Mouse (Mus musculus) limb, embryonic 13.5 days (tissue): ENCODE results near the gene Fars2. TPM values are rescaled to one million over a fixed set of nuclear protein-coding genes. Genes with fewer than 3 reads are reported as not detected.
"Not testable (repeated sequence)": the region's sequence is repeated elsewhere in the genome, so short reads cannot be mapped to it uniquely, and the experiment has no call there.

ENCODE experiments used
- ATAC-seq: fragments of 200-750 bp; cut with Nextera tagmentation; 2 replicates; pipeline ENCODE4 v1.8.0; 2017; ENCODE audit warnings: low read depth, moderate number of reproducible peaks, moderate TSS enrichment; ENCODE audit not compliant: low FRiP score
- H3K27ac ChIP-seq: fragments of 300-500 bp; sonication (generic); 2 replicates; pipeline ENCODE4 v1.5.1; 2015; ENCODE audit warnings: inconsistent platforms, mild to moderate bottlenecking, moderate library complexity
- H3K27me3 ChIP-seq: fragments of 300-500 bp; sonication (generic); 2 replicates; pipeline ENCODE4 v1.6.1; 2015; ENCODE audit warnings: mild to moderate bottlenecking, inconsistent platforms
- H3K36me3 ChIP-seq: fragments of 300-500 bp; sonication (generic); 2 replicates; pipeline ENCODE4 v1.6.1; 2015; ENCODE audit warnings: inconsistent platforms, mild to moderate bottlenecking, moderate library complexity
- H3K4me1 ChIP-seq: fragments of 300-500 bp; sonication (generic); 2 replicates; pipeline ENCODE4 v1.6.1; 2015; ENCODE audit warnings: inconsistent platforms
- H3K4me2 ChIP-seq: fragments of 300-500 bp; sonication (generic); replicated peaks from 2 replicates; pipeline ENCODE4 v1.6.1; 2015; ENCODE audit warnings: inconsistent platforms, mild to moderate bottlenecking, moderate library complexity
- H3K4me3 ChIP-seq: fragments of 300-500 bp; sonication (generic); 2 replicates; pipeline ENCODE4 v1.5.1; 2015; ENCODE audit warnings: moderate library complexity, mild to moderate bottlenecking, inconsistent platforms
- H3K9ac ChIP-seq: fragments of 300-500 bp; sonication (generic); 2 replicates; pipeline ENCODE4 v1.6.1; 2015; ENCODE audit warnings: mild to moderate bottlenecking, inconsistent platforms
- H3K9me3 ChIP-seq: fragments of 300-500 bp; sonication (generic); 2 replicates; pipeline ENCODE4 v1.6.1; 2016; ENCODE audit warnings: inconsistent platforms
- WGBS: fragments of 180-500 bp; shearing (Covaris S2); methylation state at CpG from one replicate; pipeline ENCODE4 v1.1.7; 2015; 5-methylcytosine and 5-hydroxymethylcytosine counted together
- polyA plus RNA-seq: library from polyadenylated mRNA; unstranded; fragments of >200 nt; fragmentation: Nextera tagmentation; extraction: Ambion mirVana; gene quantifications from 2 replicates; pipeline ENCODE4 v1.2.1, GENCODE M21; 2015

Gene Fars2
- polyA plus RNA-seq, 1 experiment from 2014 or later: 35.1 TPM

DNA sequence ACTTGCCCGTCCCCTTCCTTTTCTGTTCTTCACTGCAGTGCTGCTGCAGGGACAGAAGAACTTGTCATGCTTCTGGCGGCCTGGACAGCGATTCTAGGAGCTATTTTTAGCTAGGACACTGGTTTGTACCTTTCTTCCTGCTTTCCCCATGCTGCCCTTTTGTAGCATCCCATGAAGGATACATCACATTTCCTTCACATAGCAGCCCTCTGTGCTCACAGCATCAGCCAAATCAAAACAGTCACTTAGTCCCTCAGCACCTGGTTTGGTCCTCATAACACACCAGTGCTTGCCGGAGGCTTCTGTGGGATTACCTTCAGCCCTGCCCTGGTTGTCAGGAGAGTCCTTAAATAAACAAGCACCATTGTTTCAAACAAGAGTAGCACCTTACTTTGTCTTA, 299.3 kb downstream of the Fars2 start:
- Histone ChIP-seq H3K27me3 (no peaks in the 10 kb centered on the region), H3K4me3 (no peak overlapping the region), H3K4me2 (no peak overlapping the region), H3K36me3 (no peaks in the 10 kb centered on the region), H3K27ac (no peak overlapping the region), H3K9ac (no peak overlapping the region), H3K9me3 (no peaks in the 10 kb centered on the region), H3K4me1 (no peaks in the 10 kb centered on the region)
- ATAC-seq: no peak
- WGBS: 64% methylated on average over 4 of the region's 4 CpGs

DNA sequence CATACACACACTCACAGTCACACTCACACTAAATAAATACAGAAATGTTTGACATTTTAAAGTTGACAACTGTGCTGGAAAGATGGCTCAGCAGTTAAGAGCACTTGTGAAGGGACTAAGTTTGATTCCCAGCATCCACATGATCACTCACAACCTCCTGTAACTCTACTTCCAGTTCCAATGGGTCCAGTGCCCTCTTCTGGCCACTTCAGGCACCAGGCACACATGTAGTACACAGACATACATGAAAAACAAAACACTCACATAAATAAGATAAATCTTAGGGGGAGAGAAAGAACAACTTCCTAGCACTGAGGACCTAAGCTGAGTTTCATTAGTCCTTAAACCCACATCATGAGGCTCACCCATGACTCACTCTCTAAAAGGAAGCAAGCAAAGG, 302.1 kb downstream of the Fars2 start:
- Histone ChIP-seq H3K4me2 (no peak overlapping the region), H3K9me3 (peaks cover 3% of the 10 kb centered on the region; the same call in 1 of the 2 replicates), H3K36me3 (no peaks in the 10 kb centered on the region), H3K27ac (no peak overlapping the region), H3K4me1 (no peaks in the 10 kb centered on the region), H3K4me3 (no peak overlapping the region), H3K27me3 (no peaks in the 10 kb centered on the region), H3K9ac (no peak overlapping the region)
- ATAC-seq: no peak

DNA sequence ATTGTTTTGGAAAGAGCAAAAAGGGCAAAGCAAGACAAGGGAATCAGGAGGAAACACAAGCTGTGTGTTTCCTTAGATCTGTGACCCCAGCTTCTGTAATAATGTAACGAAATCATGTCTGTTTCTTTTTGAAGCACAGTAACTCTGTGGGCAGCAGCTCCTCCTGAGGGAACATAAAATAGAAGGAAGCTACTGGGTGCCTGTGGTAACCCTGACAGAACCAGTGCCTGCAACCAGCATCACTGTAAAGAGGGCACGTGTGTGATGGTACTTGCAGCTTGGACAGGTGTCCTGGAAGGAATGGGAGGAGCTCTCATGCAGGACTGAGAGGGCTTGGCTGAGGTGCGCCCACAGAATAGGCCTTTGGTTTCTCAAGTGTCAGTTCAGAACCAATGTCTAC, 305.2 kb downstream of the Fars2 start:
- H3K27me3 ChIP-seq: no peaks in the 10 kb centered on the region
- WGBS: 81% methylated on average over 3 of the region's 3 CpGs

DNA sequence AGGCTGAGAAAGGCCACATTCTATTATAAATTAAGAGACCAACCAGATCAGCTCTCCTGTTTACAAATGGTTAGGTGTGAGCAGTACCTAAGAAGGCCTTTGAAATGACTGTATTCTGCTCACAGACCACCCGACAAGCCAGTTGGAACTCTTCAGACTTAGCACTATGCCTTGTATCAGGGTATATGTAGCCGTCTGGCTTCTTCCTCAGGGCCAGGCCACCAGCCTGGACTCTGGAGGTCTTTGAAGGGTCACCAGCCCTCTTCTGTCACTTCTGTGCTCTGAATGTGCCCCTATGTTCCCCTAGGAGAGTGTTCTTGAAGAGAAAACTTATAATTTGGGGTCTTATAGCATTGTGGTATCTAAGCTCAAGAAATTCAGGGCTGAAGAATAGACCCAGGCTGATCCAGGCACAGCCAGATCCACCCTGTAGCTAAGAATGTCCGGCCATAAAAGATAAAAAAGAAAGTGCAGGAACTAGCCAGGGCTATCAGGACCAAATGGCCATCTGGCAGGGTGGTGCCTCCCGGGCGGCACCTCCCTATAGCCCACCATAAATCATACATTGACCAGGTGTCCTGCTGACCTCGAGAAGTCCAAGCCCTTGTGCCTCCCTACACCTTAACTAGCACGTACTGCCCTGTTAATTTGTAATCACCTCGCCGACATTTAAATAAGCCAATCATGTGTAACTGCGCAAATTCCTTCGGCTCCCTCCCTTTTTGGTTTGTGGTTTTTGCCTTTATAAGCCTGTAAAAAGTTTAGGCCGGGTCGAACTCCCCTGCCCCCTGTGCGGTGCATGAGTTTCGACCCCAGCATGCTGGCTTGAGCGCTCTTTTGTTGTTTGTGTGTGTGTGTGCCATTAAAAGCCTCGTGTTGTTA, 308.9 kb downstream of the Fars2 start:
- not testable (repeated sequence) for H3K27ac ChIP-seq, ATAC-seq, H3K9me3 ChIP-seq, H3K27me3 ChIP-seq, H3K4me3 ChIP-seq, H3K9ac ChIP-seq, H3K36me3 ChIP-seq
- H3K4me1 ChIP-seq: peaks cover 12% of the 10 kb centered on the region
- 15% methylated on average over 17 of the region's 17 CpGs for WGBS
- 0 out of 2 replicates have a peak overlapping the region, but pooled peaks have one; percentile 11 for H3K4me2 ChIP-seq

More for the DNA sequence above, 305.2 kb downstream of the Fars2 start:
- H3K4me3 ChIP-seq: no peak overlapping the region
- H3K4me2 ChIP-seq: no peak overlapping the region
- H3K9me3 ChIP-seq: peaks cover 5% of the 10 kb centered on the region; the same call in 1 of the 2 replicates
- H3K27ac ChIP-seq: no peak overlapping the region
- peaks cover 8% of the 10 kb centered on the region for H3K4me1 ChIP-seq
- no peak for ATAC-seq
- H3K9ac ChIP-seq: no peak overlapping the region
- H3K36me3 ChIP-seq: no peaks in the 10 kb centered on the region

DNA sequence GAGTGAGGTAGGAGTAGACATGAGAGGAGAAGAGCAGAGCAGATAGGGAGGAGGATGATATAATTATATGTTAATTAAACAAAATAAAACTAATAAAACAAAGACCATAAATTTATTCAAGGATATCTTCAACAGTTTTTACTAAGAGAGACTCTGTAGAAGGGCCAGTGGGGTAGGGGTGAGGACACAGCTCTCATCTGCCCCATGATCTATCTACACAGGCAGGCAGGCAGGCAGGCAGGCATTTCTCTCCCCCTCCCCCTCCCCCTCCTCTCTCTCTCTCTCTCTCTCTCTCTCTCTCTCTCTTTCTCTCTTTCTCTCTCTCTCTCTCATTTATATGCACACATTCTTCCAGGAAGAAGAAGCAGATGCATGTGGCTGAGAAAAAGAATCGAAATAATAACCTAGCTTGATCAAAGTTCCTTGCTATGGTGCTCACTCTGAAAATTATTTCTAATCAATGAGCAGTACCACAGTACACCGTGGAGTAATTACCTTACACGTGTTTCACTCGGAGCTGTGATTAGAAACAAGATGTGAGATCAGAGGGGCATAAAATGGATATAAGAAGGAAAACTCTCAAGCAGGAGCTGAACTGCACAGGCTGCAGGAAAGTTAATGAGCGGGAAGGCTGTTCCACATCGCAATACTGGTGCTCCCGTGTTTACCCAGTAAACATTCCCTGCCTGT, 312.4 kb downstream of the Fars2 start:
- Histone ChIP-seq H3K4me1 (peaks cover 12% of the 10 kb centered on the region), H3K27ac (no peak overlapping the region), H3K4me2 (no peak overlapping the region), H3K9me3 (no peaks in the 10 kb centered on the region), H3K4me3 (no peak overlapping the region), H3K36me3 (no peaks in the 10 kb centered on the region), H3K27me3 (no peaks in the 10 kb centered on the region), H3K9ac (no peak overlapping the region)
- ATAC-seq: no peak
- WGBS: 40% methylated on average over 7 of the region's 7 CpGs

DNA sequence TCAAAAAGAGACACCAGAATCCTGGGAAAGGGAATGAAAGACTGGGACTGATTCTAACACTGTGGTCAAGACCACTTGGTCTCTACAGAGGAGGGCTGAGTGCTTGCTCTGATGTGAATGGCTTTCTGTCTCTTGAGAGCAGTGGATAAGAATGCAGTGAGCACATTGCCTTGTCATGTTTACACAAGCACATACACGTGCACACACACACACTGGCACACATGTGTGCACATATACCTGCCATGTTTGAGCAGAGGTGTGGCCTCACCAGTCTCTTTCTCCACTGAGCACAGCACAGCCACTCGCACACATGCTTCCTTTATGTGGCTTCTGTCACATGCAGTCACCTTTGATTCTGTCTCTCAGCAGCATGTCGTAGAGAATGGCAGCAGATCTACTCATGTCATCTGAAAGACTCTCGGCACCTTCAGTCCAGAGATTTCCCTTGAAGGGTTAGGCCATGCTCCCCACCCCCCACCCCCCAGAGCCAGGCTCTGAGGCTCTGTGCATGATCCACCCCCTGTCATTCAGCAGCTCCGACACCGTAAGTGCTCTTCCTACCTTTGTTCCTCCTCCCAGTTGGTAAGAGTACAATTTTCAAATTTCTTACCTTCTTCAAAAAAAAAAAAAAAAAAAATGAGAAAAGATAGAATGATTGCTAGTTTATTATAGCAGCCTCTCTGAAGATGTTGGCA, 313.4 kb downstream of the Fars2 start:
- no peaks in the 10 kb centered on the region for H3K27me3 ChIP-seq
- H3K9ac ChIP-seq: no peak overlapping the region
- no peak overlapping the region for H3K4me3 ChIP-seq
- H3K9me3 ChIP-seq: no peaks in the 10 kb centered on the region
- 64% methylated on average over 6 of the region's 6 CpGs for WGBS
- H3K4me1 ChIP-seq: peaks cover 9% of the 10 kb centered on the region
- ATAC-seq: no peak
- H3K4me2 ChIP-seq: no peak overlapping the region
- H3K27ac ChIP-seq: no peak overlapping the region
- no peaks in the 10 kb centered on the region for H3K36me3 ChIP-seq

DNA sequence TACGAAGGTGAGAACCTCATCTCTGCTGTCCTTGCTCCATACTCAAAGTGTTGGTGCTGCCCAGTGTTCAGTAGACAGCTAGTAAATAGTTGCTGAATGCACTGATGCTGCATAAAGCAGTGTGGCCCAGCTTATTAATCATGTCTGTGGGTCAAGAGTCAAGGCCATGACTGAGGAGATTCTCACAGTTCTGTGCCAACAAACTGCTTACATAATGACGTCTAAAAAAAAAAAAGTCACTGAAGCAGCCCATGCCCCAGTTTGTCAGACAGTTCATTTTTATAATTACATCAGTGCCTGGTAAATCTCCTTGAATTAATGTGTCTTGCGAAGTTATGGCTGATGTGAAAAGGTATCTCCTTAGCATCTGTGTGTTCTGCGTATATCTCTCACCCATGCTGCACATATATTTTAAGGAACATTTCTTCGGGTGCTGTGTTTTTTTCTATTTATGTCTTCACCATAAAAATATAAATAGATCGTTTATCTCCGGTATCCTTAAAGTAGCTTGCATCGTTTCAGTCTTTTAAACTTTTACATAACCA, 314.8 kb downstream of the Fars2 start:
- Histone ChIP-seq H3K27ac (no peak overlapping the region), H3K4me3 (no peak overlapping the region), H3K9me3 (no peaks in the 10 kb centered on the region), H3K4me1 (peaks cover 4% of the 10 kb centered on the region; the same call in 1 of the 2 replicates), H3K4me2 (no peak overlapping the region), H3K36me3 (no peaks in the 10 kb centered on the region), H3K9ac (no peak overlapping the region), H3K27me3 (no peaks in the 10 kb centered on the region)
- 87% methylated on average over 8 of the region's 8 CpGs for WGBS
- no peak for ATAC-seq

DNA sequence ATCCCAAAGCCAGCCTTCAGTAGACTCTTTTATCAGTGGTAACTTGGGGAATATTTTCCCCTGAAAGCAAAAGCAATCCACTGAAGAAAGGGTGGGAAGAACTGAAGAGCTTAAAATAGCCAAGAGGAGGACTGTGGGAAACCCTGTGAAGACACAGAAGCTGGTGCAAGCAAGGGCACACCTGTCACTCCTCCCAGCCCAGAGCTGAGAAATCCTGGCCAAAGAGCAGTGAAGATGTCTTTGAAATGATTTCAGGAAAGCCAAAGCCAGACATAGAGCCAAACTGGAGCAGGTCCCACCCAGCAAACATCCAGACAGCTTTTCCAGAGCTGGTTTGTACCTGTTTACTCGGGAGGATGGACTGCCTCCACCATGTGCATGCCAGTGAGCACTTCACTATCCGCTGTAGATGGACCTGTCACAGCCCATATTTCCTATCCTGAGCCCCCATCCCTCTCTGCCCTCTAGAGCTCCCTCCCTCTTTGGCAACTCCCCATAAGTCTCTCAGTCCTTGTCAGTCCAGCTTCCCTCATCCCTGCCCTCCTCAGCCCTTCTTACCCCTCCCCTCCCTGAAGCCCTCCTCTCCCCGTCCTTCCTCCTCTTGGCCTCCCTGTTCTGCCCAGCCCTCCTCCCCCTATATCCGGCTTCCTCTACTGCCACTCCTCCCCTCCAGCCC, 327.7 kb downstream of the Fars2 start:
- Histone ChIP-seq H3K27ac (no peak overlapping the region), H3K4me3 (no peak overlapping the region), H3K9ac (no peak overlapping the region), H3K36me3 (no peaks in the 10 kb centered on the region), H3K4me2 (no peak overlapping the region), H3K9me3 (no peaks in the 10 kb centered on the region), H3K4me1 (0 out of 2 replicates have a peak, but pooled peaks cover 3% of the 10 kb centered on the region), H3K27me3 (no peaks in the 10 kb centered on the region)
- WGBS: 66% methylated on average over 4 of the region's 4 CpGs
- no peak for ATAC-seq

DNA sequence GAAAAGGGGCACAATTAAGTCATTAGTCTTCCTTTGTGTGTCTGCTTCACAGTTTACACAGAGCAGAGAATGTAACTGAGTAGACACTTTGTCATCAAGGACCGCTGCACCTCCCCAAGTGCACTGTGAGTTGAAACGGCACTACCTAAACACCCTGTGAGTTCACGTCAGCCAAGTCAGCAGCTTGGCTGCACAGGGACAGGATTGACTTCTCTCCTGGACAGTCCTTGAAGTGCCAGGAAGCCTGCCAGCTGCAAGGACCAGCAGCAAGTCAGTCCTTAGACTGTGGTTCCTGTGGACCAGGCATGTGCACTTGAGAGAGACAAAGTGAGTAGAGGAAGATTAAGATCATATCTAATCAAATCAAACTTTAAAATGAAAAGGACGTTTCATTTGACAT, 330.7 kb downstream of the Fars2 start:
- 47% methylated on average over 4 of the region's 4 CpGs for WGBS
- H3K4me2 ChIP-seq: no peak overlapping the region
- no peak overlapping the region for H3K4me3 ChIP-seq
- no peak for ATAC-seq
- H3K27me3 ChIP-seq: no peaks in the 10 kb centered on the region
- no peaks in the 10 kb centered on the region for H3K36me3 ChIP-seq
- no peak overlapping the region for H3K27ac ChIP-seq
- no peaks in the 10 kb centered on the region for H3K9me3 ChIP-seq
- 0 out of 2 replicates have a peak, but pooled peaks cover 3% of the 10 kb centered on the region for H3K4me1 ChIP-seq
- H3K9ac ChIP-seq: no peak overlapping the region

DNA sequence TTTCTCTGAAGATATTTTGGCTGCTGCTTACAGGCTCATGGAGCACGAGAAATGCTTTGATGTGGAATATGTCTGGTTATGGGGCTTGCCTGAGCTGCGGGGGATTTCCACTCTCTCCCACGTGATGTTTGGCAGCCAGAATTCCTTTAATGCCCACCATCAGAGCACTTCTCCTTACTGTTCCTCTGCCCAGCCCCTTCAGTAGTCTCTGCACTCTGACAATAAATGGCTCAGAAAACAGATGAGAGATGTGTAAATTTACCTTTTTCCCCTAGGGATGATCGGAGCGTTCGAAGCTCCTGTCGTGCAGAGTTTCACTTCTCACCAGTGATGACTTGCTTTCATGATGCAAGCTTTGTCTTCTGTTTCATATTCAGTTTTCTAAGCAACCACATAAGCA, 331.4 kb downstream of the Fars2 start:
- no peak overlapping the region for H3K4me2 ChIP-seq
- 69% methylated on average over 7 of the region's 7 CpGs for WGBS
- no peaks in the 10 kb centered on the region for H3K27me3 ChIP-seq
- H3K9ac ChIP-seq: no peak overlapping the region
- no peak overlapping the region for H3K27ac ChIP-seq
- H3K4me3 ChIP-seq: no peak overlapping the region
- ATAC-seq: no peak
- H3K4me1 ChIP-seq: 0 out of 2 replicates have a peak, but pooled peaks cover 3% of the 10 kb centered on the region
- H3K9me3 ChIP-seq: no peaks in the 10 kb centered on the region
- H3K36me3 ChIP-seq: no peaks in the 10 kb centered on the region

DNA sequence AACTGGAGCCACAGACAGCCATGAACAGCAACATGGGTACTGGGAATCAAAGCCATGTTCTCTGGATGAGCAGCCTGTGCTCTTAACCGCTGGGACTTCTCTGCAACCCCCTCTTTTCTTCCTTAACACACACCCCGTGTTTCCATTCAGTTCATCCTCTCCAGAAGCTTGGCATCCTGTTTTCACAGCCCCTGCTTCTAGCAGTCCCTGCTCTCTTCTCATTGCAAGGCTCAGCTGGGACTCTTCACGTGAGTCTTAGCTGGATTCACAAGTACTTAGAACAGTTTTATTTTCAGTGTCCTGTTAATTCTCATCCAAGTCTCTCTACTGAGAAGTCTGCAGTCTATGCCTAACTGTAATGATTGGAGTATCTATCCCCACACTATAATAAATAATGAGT, 334.2 kb downstream of the Fars2 start:
- Histone ChIP-seq H3K27me3 (no peaks in the 10 kb centered on the region), H3K4me3 (no peak overlapping the region), H3K4me1 (0 out of 2 replicates have a peak, but pooled peaks cover 3% of the 10 kb centered on the region), H3K27ac (no peak overlapping the region), H3K4me2 (no peak overlapping the region), H3K9ac (no peak overlapping the region), H3K36me3 (no peaks in the 10 kb centered on the region), H3K9me3 (no peaks in the 10 kb centered on the region)
- no peak for ATAC-seq
- WGBS: 77% methylated on average over 3 of the region's 3 CpGs
